Mouse (Mus musculus) lung, embryonic 15.5 days (tissue): ENCODE results near the gene Nt5c1a. TPM values are rescaled to one million over a fixed set of nuclear protein-coding genes. Genes with fewer than 3 reads are reported as not detected.

Source experiments
- ATAC-seq: fragments of 200-750 bp; cut with Nextera tagmentation; 2 replicates; pipeline ENCODE4 v1.8.0; 2017; ENCODE audit warnings: moderate number of reproducible peaks, borderline replicate concordance; ENCODE audit not compliant: low FRiP score, low TSS enrichment; ENCODE audit errors: extremely low read depth
- H3K27ac ChIP-seq: fragments of 300-500 bp; sonication (generic); 2 replicates; pipeline ENCODE4 v1.5.1; 2015; ENCODE audit warnings: moderate library complexity, mild to moderate bottlenecking, inconsistent platforms
- H3K27me3 ChIP-seq: fragments of 300-500 bp; sonication (generic); 2 replicates; pipeline ENCODE4 v1.6.1; 2015; ENCODE audit warnings: inconsistent platforms
- H3K36me3 ChIP-seq: fragments of 300-500 bp; sonication (generic); 2 replicates; pipeline ENCODE4 v1.6.1; 2015; ENCODE audit warnings: inconsistent platforms
- H3K4me1 ChIP-seq: fragments of 300-500 bp; sonication (generic); 2 replicates; pipeline ENCODE4 v1.6.1; 2015; ENCODE audit warnings: inconsistent platforms
- H3K4me2 ChIP-seq: fragments of 300-500 bp; sonication (generic); 2 replicates; pipeline ENCODE4 v1.6.1; 2015; ENCODE audit warnings: inconsistent platforms, mild to moderate bottlenecking, moderate library complexity
- H3K4me3 ChIP-seq: fragments of 300-500 bp; sonication (generic); 2 replicates; pipeline ENCODE4 v1.5.1; 2015; ENCODE audit warnings: mild to moderate bottlenecking, inconsistent platforms
- H3K9ac ChIP-seq: fragments of 300-500 bp; sonication (generic); 2 replicates; pipeline ENCODE4 v1.6.1; 2015; ENCODE audit warnings: inconsistent platforms
- H3K9me3 ChIP-seq: fragments of 300-500 bp; sonication (generic); 2 replicates; pipeline ENCODE4 v1.6.1; 2016; ENCODE audit warnings: inconsistent platforms
- WGBS: fragments of 180-500 bp; shearing (Covaris S2); methylation state at CpG from one replicate; pipeline ENCODE4 v1.1.7; 2015; 5-methylcytosine and 5-hydroxymethylcytosine counted together
- polyA plus RNA-seq: library from polyadenylated mRNA; unstranded; fragments of >200 nt; fragmentation: Nextera tagmentation; extraction: Ambion mirVana; gene quantifications from 2 replicates; pipeline ENCODE4 v1.2.1, GENCODE M21; 2015

The Nt5c1a gene
- polyA plus RNA-seq, 1 experiment from 2014 or later, result not detected

DNA sequence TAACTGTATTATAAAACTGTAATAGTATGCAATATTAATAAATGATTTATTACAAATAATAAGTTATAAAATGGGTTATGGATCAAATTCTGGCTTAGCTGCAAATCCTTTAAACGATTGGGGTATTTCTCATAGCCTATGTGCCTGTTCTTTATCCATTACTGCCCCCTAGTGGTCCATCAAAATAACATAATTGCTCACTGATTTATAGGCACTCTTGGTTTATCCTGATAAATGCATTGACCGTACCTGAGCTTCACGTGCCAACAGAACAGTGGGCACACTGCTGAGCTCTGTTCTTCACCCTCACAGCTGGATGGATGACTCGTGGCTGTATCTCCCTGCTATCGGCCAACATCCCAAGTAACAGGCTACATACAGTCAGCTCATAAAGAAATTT is 53.3 kb downstream of the Nt5c1a start:
- H3K9me3 ChIP-seq, result no peaks in the 10 kb centered on the region
- 11% methylated on average over 5 of the region's 5 CpGs for WGBS
- H3K27me3 ChIP-seq, result no peaks in the 10 kb centered on the region
- no peak overlapping the region for H3K4me2 ChIP-seq
- H3K36me3 ChIP-seq, result no peaks in the 10 kb centered on the region
- H3K4me1 ChIP-seq, result 0 out of 2 replicates have a peak, but pooled peaks cover 6% of the 10 kb centered on the region
- H3K27ac ChIP-seq, result no peak overlapping the region
- no peak for ATAC-seq
- no peak overlapping the region for H3K9ac ChIP-seq
- H3K4me3 ChIP-seq, result no peak overlapping the region

- no peaks in the 10 kb centered on the region for H3K36me3 ChIP-seq
- H3K9ac ChIP-seq, result no peak overlapping the region
- H3K27me3 ChIP-seq, result no peaks in the 10 kb centered on the region
- H3K4me1 ChIP-seq, result no peaks in the 10 kb centered on the region
- no peak overlapping the region for H3K4me2 ChIP-seq
- 18% methylated on average over 8 of the region's 8 CpGs for WGBS
- H3K4me3 ChIP-seq, result no peak overlapping the region
- H3K9me3 ChIP-seq, result no peaks in the 10 kb centered on the region
- H3K27ac ChIP-seq, result no peak overlapping the region
- no peak for ATAC-seq
Measured at GRCm38 (mm10) chr4:123260071-123260746, 58.9 kb downstream of the Nt5c1a start.

- no peak for ATAC-seq
Measured at GRCm38 (mm10) chr4:123261721-123262401, 60.6 kb downstream of the Nt5c1a start, which contains the start of gene Pabpc4. Gene Pabpc4, plus strand, starts transcription at chr4:123262351.

More at GRCm38 (mm10) chr4:123261721-123262401, 60.6 kb downstream of the Nt5c1a start, which contains the start of gene Pabpc4:
- Histone ChIP-seq H3K27me3 (no peaks in the 10 kb centered on the region), H3K9me3 (no peaks in the 10 kb centered on the region), H3K4me1 (no peaks in the 10 kb centered on the region), H3K4me2 (no peak within 1 kb of the TSS), H3K4me3 (no peak within 1 kb of the TSS), H3K36me3 (no peaks in the 10 kb centered on the region), H3K9ac (no peak within 1 kb of the TSS), H3K27ac (no peak within 1 kb of the TSS)
- WGBS, result 51% methylated on average over 5 of the region's 5 CpGs

Other genes starting within 250 kb of the Nt5c1a start
- 0.82 and 0.83 TPM in 2 replicates for gene Mfsd2a, start 240.3 kb upstream of the Nt5c1a start, polyA plus RNA-seq
- gene Mycl, start 205.9 kb upstream of the Nt5c1a start, polyA plus RNA-seq, result 18.5 and 20.8 TPM in 2 replicates
- gene Trit1, start 184.9 kb upstream of the Nt5c1a start, polyA plus RNA-seq, result 15.9 and 19.2 TPM in 2 replicates
- 1.3 and 1.6 TPM in 2 replicates for gene Bmp8b, start 96.3 kb upstream of the Nt5c1a start, polyA plus RNA-seq
- gene Oxct2b, start 85.2 kb upstream of the Nt5c1a start, polyA plus RNA-seq, result not detected in 2 replicates
- gene Ppie, start 61.6 kb upstream of the Nt5c1a start, polyA plus RNA-seq, result 107 and 109 TPM in 2 replicates
- gene Hpcal4, start 18.3 kb upstream of the Nt5c1a start, polyA plus RNA-seq, result 0.28 and 0.37 TPM in 2 replicates
- gene Heyl, start 32.1 kb downstream of the Nt5c1a start, polyA plus RNA-seq, result 30.0 TPM in 2 replicates
- gene Pabpc4, start 60.8 kb downstream of the Nt5c1a start, polyA plus RNA-seq, result 32.8 and 37.2 TPM in 2 replicates
- gene Oxct2a, start 122.1 kb downstream of the Nt5c1a start, polyA plus RNA-seq, result not detected in 2 replicates
- gene Bmp8a, start 141.7 kb downstream of the Nt5c1a start, polyA plus RNA-seq, result 0.33 and 0.46 TPM in 2 replicates